Mouse (Mus musculus) left cerebral cortex, postnatal 4 days (tissue): ENCODE data around the gene Zbtb25. TPM values are rescaled to one million over a fixed set of nuclear protein-coding genes. Genes with fewer than 3 reads are reported as not detected.

ENCODE experiments used
- DNase-seq: peaks from one replicate; pipeline ENCODE4 v3.0.0-alpha.2; 2022
- intact Hi-C: fragments of 180-260 bp; cut with DNase I; formaldehyde crosslinking; loops from one replicate; pipeline ENCODE4 v1.15.1; 2025
- total RNA-seq, 2 experiments: library from RNA; stranded (reverse); gene quantifications; 2 replicates each; pipeline ENCODE4 v1.2.3; 2021

Gene Zbtb25
- total RNA-seq, 2 experiments from 2014 or later: 19.0 to 22.2 TPM

GRCm38 (mm10) chr12:76377726-76378125 lies 8.3 kb upstream of the Zbtb25 start:
- DNase-seq: no peak
- intact Hi-C loops: no loop called here

- no peak for DNase-seq
- intact Hi-C loops: no loop called here
Observed at GRCm38 (mm10) chr12:76377059-76377458, 7.7 kb upstream of the Zbtb25 start.

GRCm38 (mm10) chr12:76376649-76377048 lies 7.2 kb upstream of the Zbtb25 start:
- DNase-seq: peak; percentile 16
- intact Hi-C loops: no loop called here

GRCm38 (mm10) chr12:76375506-76375905 lies 6.1 kb upstream of the Zbtb25 start:
- no peak for DNase-seq
- intact Hi-C loops: no loop called here

- no peak for DNase-seq
Observed at GRCm38 (mm10) chr12:76374911-76375310, 5.5 kb upstream of the Zbtb25 start.

GRCm38 (mm10) chr12:76373991-76374390 lies 4.6 kb upstream of the Zbtb25 start:
- no peak for DNase-seq
- intact Hi-C loops: no loop called here

More at GRCm38 (mm10) chr12:76374911-76375310, 5.5 kb upstream of the Zbtb25 start:
- intact Hi-C loops: no loop called here

GRCm38 (mm10) chr12:76372881-76373818 lies 3.7 kb upstream of the Zbtb25 start:
- no peak for DNase-seq
- intact Hi-C loops: no loop called here

- intact Hi-C loops: no loop called here
- DNase-seq: no peak
Observed at GRCm38 (mm10) chr12:76372046-76372445, 2.6 kb upstream of the Zbtb25 start.

- DNase-seq: peak; percentile 67
- intact Hi-C loops: no loop called here
Observed at GRCm38 (mm10) chr12:76370831-76371571, 1.6 kb upstream of the Zbtb25 start.

GRCm38 (mm10) chr12:76369978-76370830 lies 802 bp upstream of the Zbtb25 start, which contains the start of gene Zbtb1:
Zbtb1 (plus strand) TSS chr12:76370266.
- DNase-seq: peak; percentile 83
- intact Hi-C loops: loop anchor here (10.0 kb wide), 1 partner anchor 105 kb away; no protein-coding TSS in a partner anchor

- DNase-seq: peak; percentile 72
- intact Hi-C loops: loop anchor here (10.0 kb wide), 1 partner anchor 106 kb away; no protein-coding TSS in a partner anchor
Observed at GRCm38 (mm10) chr12:76368790-76369205, 604 bp downstream of the Zbtb25 start.

- intact Hi-C loops: loop anchor here (10.0 kb wide), 1 partner anchor 107 kb away; no protein-coding TSS in a partner anchor
- no peak for DNase-seq
Observed at GRCm38 (mm10) chr12:76368201-76368789, 1.1 kb downstream of the Zbtb25 start.

GRCm38 (mm10) chr12:76367096-76367995 lies 2.1 kb downstream of the Zbtb25 start:
- DNase-seq: peak; percentile 27
- intact Hi-C loops: loop anchor here (10.0 kb wide), 1 partner anchor 107 kb away; no protein-coding TSS in a partner anchor

- no peak for DNase-seq
- intact Hi-C loops: loop anchor here (10.0 kb wide), 1 partner anchor 109 kb away; no protein-coding TSS in a partner anchor
Observed at GRCm38 (mm10) chr12:76366276-76366675, 3.1 kb downstream of the Zbtb25 start.

- intact Hi-C loops: loop anchor here (10.0 kb wide), 1 partner anchor 113 kb away; no protein-coding TSS in a partner anchor
- no peak for DNase-seq
Observed at GRCm38 (mm10) chr12:76362303-76362676, 7.1 kb downstream of the Zbtb25 start.

- DNase-seq: no peak
- intact Hi-C loops: loop anchor here (10.0 kb wide), 1 partner anchor 113 kb away; no protein-coding TSS in a partner anchor
Observed at GRCm38 (mm10) chr12:76361405-76362302, 7.7 kb downstream of the Zbtb25 start.

- intact Hi-C loops: loop anchor here (10.0 kb wide), 1 partner anchor 114 kb away; no protein-coding TSS in a partner anchor
- DNase-seq: no peak
Observed at GRCm38 (mm10) chr12:76360868-76361267, 8.5 kb downstream of the Zbtb25 start.
